Mouse (Mus musculus): ENCODE data around the gene Gramd1c. TPM values are rescaled to one million over a fixed set of nuclear protein-coding genes. Genes with fewer than 3 reads are reported as not detected.
A peak's percentile ranks its signal among the peaks of the same experiment; 100 is the strongest.

The Gramd1c gene
- polyA plus RNA-seq, 1 experiment from 2014 or later = 2.7 TPM

- ATAC-seq (ENCODE audit: low read depth) = peak; percentile 77
- no peak within 1 kb of the TSS for H3K27ac ChIP-seq
- under 1% methylated on average over 81 of the region's 103 CpGs for WGBS (ENCODE audit: insufficient replicate concordance)
Measured at GRCm38 (mm10) chr16:43979328-43980109, 83.6 kb downstream of the Gramd1c start, which contains the start of gene Zdhhc23. Gene Zdhhc23, minus strand, starts transcription at chr16:43979791.

GRCm38 (mm10) chr16:43979010-43979327 is 84.2 kb downstream of the Gramd1c start:
- 27% methylated on average over 7 of the region's 7 CpGs for WGBS (ENCODE audit: insufficient replicate concordance)
- H3K4me2 ChIP-seq = peak overlapping the region; percentile 96
- no peaks in the 10 kb centered on the region for H3K36me3 ChIP-seq
- H3K9me3 ChIP-seq (replicated peaks) = no peaks in the 10 kb centered on the region
- peak overlapping the region; percentile 69 for H3K4me3 ChIP-seq (replicated peaks)
- no peak overlapping the region for H3K27ac ChIP-seq
- H3K4me1 ChIP-seq (replicated peaks) = peaks cover 12% of the 10 kb centered on the region
- peaks cover 17% of the 10 kb centered on the region for H3K27me3 ChIP-seq
- peak overlapping the region; percentile 66 for H3K9ac ChIP-seq
- ATAC-seq (ENCODE audit: low read depth) (no peak), DNase-seq (no peak)

More at GRCm38 (mm10) chr16:43979328-43980109, 83.6 kb downstream of the Gramd1c start, which contains the start of gene Zdhhc23:
- H3K27me3 ChIP-seq = peaks cover 17% of the 10 kb centered on the region
- peak; percentile 9 for DNase-seq
- H3K4me3 ChIP-seq (replicated peaks) = peak within 1 kb of the TSS; percentile 69
- no peaks in the 10 kb centered on the region for H3K36me3 ChIP-seq
- peak within 1 kb of the TSS; percentile 96 for H3K4me2 ChIP-seq
- peak within 1 kb of the TSS; percentile 66 for H3K9ac ChIP-seq
- H3K9me3 ChIP-seq (replicated peaks) = no peaks in the 10 kb centered on the region
- H3K4me1 ChIP-seq (replicated peaks) = peaks cover 12% of the 10 kb centered on the region

GRCm38 (mm10) chr16:43973606-43974220 is 89.4 kb downstream of the Gramd1c start:
- no peaks in the 10 kb centered on the region for H3K4me1 ChIP-seq (replicated peaks)
- peaks cover 3% of the 10 kb centered on the region for H3K27me3 ChIP-seq
- no peak overlapping the region for H3K27ac ChIP-seq
- no peak overlapping the region for H3K4me2 ChIP-seq
- DNase-seq = no peak
- no peak for ATAC-seq (ENCODE audit: low read depth)
- H3K9ac ChIP-seq = no peak overlapping the region
- H3K9me3 ChIP-seq (replicated peaks) = no peaks in the 10 kb centered on the region
- no peak overlapping the region for H3K4me3 ChIP-seq (replicated peaks)
- no peaks in the 10 kb centered on the region for H3K36me3 ChIP-seq
- 76% methylated on average over 22 of the region's 22 CpGs for WGBS (ENCODE audit: insufficient replicate concordance)

GRCm38 (mm10) chr16:43973147-43973546 is 90.0 kb downstream of the Gramd1c start:
- no peaks in the 10 kb centered on the region for H3K36me3 ChIP-seq
- DNase-seq (no peak), ATAC-seq (ENCODE audit: low read depth) (no peak)
- H3K27ac ChIP-seq = no peak overlapping the region
- H3K27me3 ChIP-seq = no peaks in the 10 kb centered on the region; the same call in 1 of the 2 replicates
- no peak overlapping the region for H3K4me2 ChIP-seq
- H3K9me3 ChIP-seq (replicated peaks) = no peaks in the 10 kb centered on the region
- no peak overlapping the region for H3K4me3 ChIP-seq (replicated peaks)
- no peak overlapping the region for H3K9ac ChIP-seq
- WGBS (ENCODE audit: insufficient replicate concordance) = 70% methylated on average over 11 of the region's 11 CpGs
- H3K4me1 ChIP-seq (replicated peaks) = no peaks in the 10 kb centered on the region

- Histone ChIP-seq H3K4me1 (replicated peaks) (no peaks in the 10 kb centered on the region), H3K27me3 (no peaks in the 10 kb centered on the region; the same call in 1 of the 2 replicates), H3K4me3 (replicated peaks) (no peak overlapping the region), H3K36me3 (no peaks in the 10 kb centered on the region), H3K4me2 (no peak overlapping the region), H3K27ac (no peak overlapping the region), H3K9ac (no peak overlapping the region), H3K9me3 (replicated peaks) (no peaks in the 10 kb centered on the region)
- DNase-seq = no peak
- 77% methylated on average over 2 of the region's 2 CpGs for WGBS (ENCODE audit: insufficient replicate concordance)
- no peak for ATAC-seq (ENCODE audit: low read depth)
Measured at GRCm38 (mm10) chr16:43972391-43972790, 90.8 kb downstream of the Gramd1c start.

- no peak overlapping the region for H3K4me3 ChIP-seq (replicated peaks)
- no peaks in the 10 kb centered on the region for H3K27me3 ChIP-seq
- ATAC-seq (ENCODE audit: low read depth) (no peak), DNase-seq (no peak)
- H3K4me1 ChIP-seq (replicated peaks) = no peaks in the 10 kb centered on the region
- H3K36me3 ChIP-seq = no peaks in the 10 kb centered on the region
- H3K9me3 ChIP-seq (replicated peaks) = no peaks in the 10 kb centered on the region
- H3K9ac ChIP-seq = no peak overlapping the region
- no peak overlapping the region for H3K4me2 ChIP-seq
- H3K27ac ChIP-seq = no peak overlapping the region
- WGBS (ENCODE audit: insufficient replicate concordance) = 74% methylated on average over 9 of the region's 9 CpGs
Measured at GRCm38 (mm10) chr16:43971741-43972140, 91.4 kb downstream of the Gramd1c start.

GRCm38 (mm10) chr16:43971189-43971588 is 92.0 kb downstream of the Gramd1c start:
- no peak for ATAC-seq (ENCODE audit: low read depth)
- 0 out of 2 replicates have a peak, but pooled peaks cover under 1% of the 10 kb centered on the region for H3K4me1 ChIP-seq (replicated peaks)
- H3K9ac ChIP-seq = no peak overlapping the region
- H3K36me3 ChIP-seq = no peaks in the 10 kb centered on the region
- 84% methylated on average over 11 of the region's 11 CpGs for WGBS (ENCODE audit: insufficient replicate concordance)
- no peak overlapping the region for H3K4me3 ChIP-seq (replicated peaks)
- no peaks in the 10 kb centered on the region for H3K9me3 ChIP-seq (replicated peaks)
- H3K27me3 ChIP-seq = no peaks in the 10 kb centered on the region
- H3K27ac ChIP-seq = no peak overlapping the region
- no peak overlapping the region for H3K4me2 ChIP-seq
- DNase-seq = no peak

GRCm38 (mm10) chr16:43970426-43970825 is 92.7 kb downstream of the Gramd1c start:
- DNase-seq = no peak
- Histone ChIP-seq H3K27me3 (no peaks in the 10 kb centered on the region), H3K36me3 (no peaks in the 10 kb centered on the region), H3K9ac (no peak overlapping the region), H3K4me1 (replicated peaks) (0 out of 2 replicates have a peak, but pooled peaks cover 2% of the 10 kb centered on the region), H3K4me3 (replicated peaks) (no peak overlapping the region), H3K4me2 (no peak overlapping the region), H3K27ac (no peak overlapping the region), H3K9me3 (replicated peaks) (no peaks in the 10 kb centered on the region)
- WGBS (ENCODE audit: insufficient replicate concordance) = 60% methylated on average over 3 of the region's 3 CpGs
- ATAC-seq (ENCODE audit: low read depth) = no peak

GRCm38 (mm10) chr16:43965781-43966389 is 97.3 kb downstream of the Gramd1c start:
- H3K9me3 ChIP-seq (replicated peaks) = no peaks in the 10 kb centered on the region
- 78% methylated on average over 13 of the region's 13 CpGs for WGBS (ENCODE audit: insufficient replicate concordance)
- 0 out of 2 replicates have a peak, but pooled peaks cover 4% of the 10 kb centered on the region for H3K36me3 ChIP-seq
- DNase-seq (no peak), ATAC-seq (ENCODE audit: low read depth) (no peak)
- no peaks in the 10 kb centered on the region for H3K27me3 ChIP-seq
- no peak overlapping the region for H3K9ac ChIP-seq
- H3K27ac ChIP-seq = no peak overlapping the region
- H3K4me1 ChIP-seq (replicated peaks) = 0 out of 2 replicates have a peak, but pooled peaks cover 2% of the 10 kb centered on the region
- H3K4me3 ChIP-seq (replicated peaks) = no peak overlapping the region
- no peak overlapping the region for H3K4me2 ChIP-seq

GRCm38 (mm10) chr16:43963780-43964179 is 99.4 kb downstream of the Gramd1c start:
- no peak overlapping the region for H3K9ac ChIP-seq
- no peak overlapping the region for H3K4me2 ChIP-seq
- 0 out of 2 replicates have a peak, but pooled peaks cover 2% of the 10 kb centered on the region for H3K4me1 ChIP-seq (replicated peaks)
- no peak for DNase-seq
- H3K9me3 ChIP-seq (replicated peaks) = no peaks in the 10 kb centered on the region
- WGBS (ENCODE audit: insufficient replicate concordance) = 73% methylated on average over 3 of the region's 3 CpGs
- 0 out of 2 replicates have a peak, but pooled peaks cover 4% of the 10 kb centered on the region for H3K36me3 ChIP-seq
- H3K27ac ChIP-seq = no peak overlapping the region
- no peak overlapping the region for H3K4me3 ChIP-seq (replicated peaks)
- no peak for ATAC-seq (ENCODE audit: low read depth)
- no peaks in the 10 kb centered on the region for H3K27me3 ChIP-seq

GRCm38 (mm10) chr16:43963291-43963690 is 99.9 kb downstream of the Gramd1c start:
- DNase-seq (no peak), ATAC-seq (ENCODE audit: low read depth) (no peak)

More at GRCm38 (mm10) chr16:43963291-43963690, 99.9 kb downstream of the Gramd1c start:
- Histone ChIP-seq H3K9me3 (replicated peaks) (no peaks in the 10 kb centered on the region), H3K36me3 (0 out of 2 replicates have a peak, but pooled peaks cover 4% of the 10 kb centered on the region), H3K4me1 (replicated peaks) (0 out of 2 replicates have a peak, but pooled peaks cover 2% of the 10 kb centered on the region), H3K9ac (no peak overlapping the region), H3K27me3 (no peaks in the 10 kb centered on the region), H3K27ac (no peak overlapping the region), H3K4me2 (no peak overlapping the region), H3K4me3 (replicated peaks) (no peak overlapping the region)
- 83% methylated on average over 9 of the region's 9 CpGs for WGBS (ENCODE audit: insufficient replicate concordance)

All from liver, embryonic 13.5 days (tissue).